Mouse (Mus musculus): ENCODE data around the gene Cdk5r1.

Gene Cdk5r1

GRCm38 (mm10) chr11:80477341-80478199 lies 747 bp downstream of the Cdk5r1 start:
- no peak for TF ChIP-seq GATA4 (IDR thresholded peaks at IDR 0.05; ENCODE audit: insufficient replicate concordance, low read length)

- TF ChIP-seq GATA4 (IDR thresholded peaks at IDR 0.05; ENCODE audit: insufficient replicate concordance, low read length), result no peak
Measured at GRCm38 (mm10) chr11:80478694-80479412, 2.0 kb downstream of the Cdk5r1 start.

- TF ChIP-seq GATA4 (IDR thresholded peaks at IDR 0.05; ENCODE audit: insufficient replicate concordance, low read length), result no peak
Measured at GRCm38 (mm10) chr11:80479425-80479824, 2.6 kb downstream of the Cdk5r1 start.

GRCm38 (mm10) chr11:80479906-80480866 lies 3.4 kb downstream of the Cdk5r1 start:
- TF ChIP-seq GATA4 (IDR thresholded peaks at IDR 0.05; ENCODE audit: insufficient replicate concordance, low read length), result no peak

- no peak for TF ChIP-seq GATA4 (IDR thresholded peaks at IDR 0.05; ENCODE audit: insufficient replicate concordance, low read length)
Measured at GRCm38 (mm10) chr11:80481409-80482050, 4.7 kb downstream of the Cdk5r1 start.

- no peak for TF ChIP-seq GATA4 (IDR thresholded peaks at IDR 0.05; ENCODE audit: insufficient replicate concordance, low read length)
Measured at GRCm38 (mm10) chr11:80482347-80482746, 5.5 kb downstream of the Cdk5r1 start.

- TF ChIP-seq GATA4 (IDR thresholded peaks at IDR 0.05; ENCODE audit: insufficient replicate concordance, low read length), result no peak
Measured at GRCm38 (mm10) chr11:80482921-80483320, 6.1 kb downstream of the Cdk5r1 start.

- TF ChIP-seq GATA4 (IDR thresholded peaks at IDR 0.05; ENCODE audit: insufficient replicate concordance, low read length), result no peak
Measured at GRCm38 (mm10) chr11:80483536-80484067, 6.8 kb downstream of the Cdk5r1 start.

- no peak for TF ChIP-seq GATA4 (IDR thresholded peaks at IDR 0.05; ENCODE audit: insufficient replicate concordance, low read length)
Measured at GRCm38 (mm10) chr11:80484191-80484791, 7.5 kb downstream of the Cdk5r1 start.

GRCm38 (mm10) chr11:80485120-80485551 lies 8.3 kb downstream of the Cdk5r1 start:
- TF ChIP-seq GATA4 (IDR thresholded peaks at IDR 0.05; ENCODE audit: insufficient replicate concordance, low read length), result no peak

- no peak for TF ChIP-seq GATA4 (IDR thresholded peaks at IDR 0.05; ENCODE audit: insufficient replicate concordance, low read length)
Measured at GRCm38 (mm10) chr11:80485622-80486206, 8.9 kb downstream of the Cdk5r1 start.

GRCm38 (mm10) chr11:80487904-80488587 lies 11.2 kb downstream of the Cdk5r1 start:
- no peak for TF ChIP-seq GATA4 (IDR thresholded peaks at IDR 0.05; ENCODE audit: insufficient replicate concordance, low read length)

Measured in liver, adult (tissue).